Mouse (Mus musculus) neural tube, embryonic 11.5 days (tissue): ENCODE measurements around the gene Kcnh2. TPM values are rescaled to one million over a fixed set of nuclear protein-coding genes. Genes with fewer than 3 reads are reported as not detected.

ENCODE experiments used
- ATAC-seq: fragments of 200-750 bp; cut with Nextera tagmentation; 2 replicates; pipeline ENCODE4 v1.8.0; 2017; ENCODE audit warnings: moderate number of reproducible peaks, mild to moderate bottlenecking, moderate TSS enrichment, moderate library complexity; ENCODE audit not compliant: insufficient read depth, low FRiP score, low TSS enrichment
- DNase-seq: peaks from one replicate; pipeline ENCODE4 v3.0.0-alpha.2; 2015; ENCODE audit warnings: low spot score
- H3K27ac ChIP-seq: fragments of 300-500 bp; sonication (generic); 2 replicates; pipeline ENCODE4 v1.5.1; 2014; ENCODE audit warnings: low read depth, mild to moderate bottlenecking, low read length
- H3K27me3 ChIP-seq: fragments of 300-500 bp; sonication (generic); 2 replicates; pipeline ENCODE4 v1.6.1; 2014; ENCODE audit warnings: mild to moderate bottlenecking, low read length, mixed read lengths; ENCODE audit not compliant: control insufficient read depth, insufficient read depth
- H3K36me3 ChIP-seq: fragments of 300-500 bp; sonication (generic); 2 replicates; pipeline ENCODE4 v1.6.1; 2014; ENCODE audit warnings: mild to moderate bottlenecking, low read length, moderate library complexity, mixed read lengths; ENCODE audit not compliant: control insufficient read depth, insufficient read depth
- H3K4me1 ChIP-seq: fragments of 300-500 bp; sonication (generic); 2 replicates; pipeline ENCODE4 v1.6.1; 2014; ENCODE audit warnings: low read length, mixed read lengths; ENCODE audit not compliant: control insufficient read depth, insufficient read depth
- H3K4me2 ChIP-seq: fragments of 300-500 bp; sonication (generic); 2 replicates; pipeline ENCODE4 v1.6.1; 2014; ENCODE audit warnings: low read depth, mild to moderate bottlenecking, moderate library complexity
- H3K4me3 ChIP-seq: fragments of 300-500 bp; sonication (generic); 2 replicates; pipeline ENCODE4 v1.5.1; 2014; ENCODE audit warnings: low read depth, low read length
- H3K9ac ChIP-seq: fragments of 300-500 bp; sonication (generic); 2 replicates; pipeline ENCODE4 v1.6.1; 2014; ENCODE audit warnings: mild to moderate bottlenecking, low read length
- H3K9me3 ChIP-seq: fragments of 300-500 bp; sonication (generic); 2 replicates; pipeline ENCODE4 v1.6.1; 2016; ENCODE audit warnings: low read length; ENCODE audit not compliant: control insufficient read depth
- WGBS: fragments of 180-500 bp; shearing (Covaris S2); extraction: QIAGEN DNeasy Blood & Tissue Kit; methylation state at CpG from one replicate; pipeline ENCODE4 v1.1.7; 2014; 5-methylcytosine and 5-hydroxymethylcytosine counted together
- polyA plus RNA-seq: library from polyadenylated mRNA; unstranded; fragments of >200 nt; fragmentation: Nextera tagmentation; extraction: Ambion mirVana; gene quantifications from 2 replicates; pipeline ENCODE4 v1.2.1, GENCODE M21; 2014

Gene Kcnh2
- polyA plus RNA-seq, 1 experiment from 2014 or later: 16.5 TPM

DNA sequence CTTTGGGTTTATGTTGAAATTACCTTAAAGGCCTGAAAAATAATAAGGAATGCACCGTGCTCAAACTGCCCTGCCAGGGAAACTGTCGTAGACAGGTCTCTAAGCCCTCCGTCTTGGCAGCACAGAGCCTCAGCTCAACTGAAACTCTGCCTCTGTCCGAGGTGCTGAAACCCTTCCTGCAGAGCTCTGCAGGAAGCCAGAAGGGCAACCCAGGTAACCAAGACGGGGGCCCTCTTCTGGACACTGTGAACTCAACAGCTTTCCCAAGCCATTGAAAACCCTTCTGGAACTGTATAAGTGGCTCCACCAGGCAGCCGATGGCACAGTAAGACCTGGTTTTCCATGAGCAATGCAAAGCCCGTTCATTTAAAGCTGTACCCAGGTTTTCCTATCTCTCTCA, 6.1 kb upstream of the Kcnh2 start:
- DNase-seq (peak; percentile 82), ATAC-seq (no peak)
- Histone ChIP-seq H3K4me2 (no peak overlapping the region), H3K36me3 (no peaks in the 10 kb centered on the region), H3K4me3 (no peak overlapping the region), H3K27me3 (peaks cover 2% of the 10 kb centered on the region; the same call in 1 of the 2 replicates), H3K27ac (no peak overlapping the region), H3K9me3 (no peaks in the 10 kb centered on the region), H3K4me1 (peaks cover 12% of the 10 kb centered on the region), H3K9ac (no peak overlapping the region)
- 15% methylated on average over 7 of the region's 7 CpGs for WGBS

DNA sequence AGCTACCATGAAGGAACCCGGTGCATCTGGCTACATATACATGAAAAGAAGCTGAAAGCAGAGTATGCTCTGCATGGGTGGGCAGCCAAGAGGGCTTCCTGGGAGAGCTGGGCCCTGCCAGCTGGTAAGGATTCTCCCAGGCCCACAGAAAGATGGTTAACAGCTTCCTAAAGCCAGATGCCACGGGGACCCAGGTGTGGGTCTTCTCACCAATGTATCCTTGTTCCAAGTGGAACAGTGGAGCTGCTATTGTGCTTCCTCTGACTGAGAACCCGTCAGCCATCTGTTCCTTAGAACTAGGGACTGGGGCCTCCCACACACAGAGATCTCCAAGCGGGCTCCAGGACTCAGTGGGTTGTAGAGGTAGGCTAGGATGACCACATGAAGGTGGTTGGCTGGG, 5.4 kb upstream of the Kcnh2 start:
- ATAC-seq (no peak), DNase-seq (no peak)
- Histone ChIP-seq H3K4me3 (no peak overlapping the region), H3K4me1 (peaks cover 19% of the 10 kb centered on the region), H3K4me2 (no peak overlapping the region), H3K27ac (no peak overlapping the region), H3K36me3 (no peaks in the 10 kb centered on the region), H3K27me3 (peaks cover 2% of the 10 kb centered on the region; the same call in 1 of the 2 replicates), H3K9ac (no peak overlapping the region), H3K9me3 (no peaks in the 10 kb centered on the region)
- 66% methylated on average over 4 of the region's 4 CpGs for WGBS

DNA sequence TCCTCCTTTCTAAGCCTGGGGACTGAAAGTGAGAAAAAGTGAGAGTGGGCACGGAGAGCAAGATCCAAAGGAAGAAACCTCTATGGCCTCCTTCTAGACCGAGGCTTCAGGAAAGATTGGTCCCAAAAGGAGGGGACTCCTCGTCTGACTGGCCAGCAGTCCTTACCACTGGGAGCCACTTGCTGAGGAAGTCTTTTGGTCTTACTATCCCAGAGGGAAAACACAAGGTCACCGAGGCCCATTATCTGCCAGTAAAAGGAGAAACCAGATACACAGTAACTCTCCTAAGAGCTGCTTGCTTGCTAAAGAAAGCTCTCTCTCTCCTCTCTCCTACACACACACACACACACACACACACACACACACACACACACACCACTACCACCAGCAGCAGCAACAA, 1.9 kb upstream of the Kcnh2 start:
- H3K9me3 ChIP-seq: no peaks in the 10 kb centered on the region
- H3K27ac ChIP-seq: peak overlapping the region; percentile 98
- H3K27me3 ChIP-seq: peaks cover 12% of the 10 kb centered on the region
- H3K4me3 ChIP-seq: no peak overlapping the region
- peaks cover 38% of the 10 kb centered on the region for H3K4me1 ChIP-seq
- DNase-seq: no peak
- no peaks in the 10 kb centered on the region for H3K36me3 ChIP-seq
- 41% methylated on average over 4 of the region's 4 CpGs for WGBS
- 0 out of 2 replicates have a peak overlapping the region, but pooled peaks have one; percentile 9 for H3K4me2 ChIP-seq
- ATAC-seq: no peak
- H3K9ac ChIP-seq: no peak overlapping the region; the same call in 1 of the 2 replicates

DNA sequence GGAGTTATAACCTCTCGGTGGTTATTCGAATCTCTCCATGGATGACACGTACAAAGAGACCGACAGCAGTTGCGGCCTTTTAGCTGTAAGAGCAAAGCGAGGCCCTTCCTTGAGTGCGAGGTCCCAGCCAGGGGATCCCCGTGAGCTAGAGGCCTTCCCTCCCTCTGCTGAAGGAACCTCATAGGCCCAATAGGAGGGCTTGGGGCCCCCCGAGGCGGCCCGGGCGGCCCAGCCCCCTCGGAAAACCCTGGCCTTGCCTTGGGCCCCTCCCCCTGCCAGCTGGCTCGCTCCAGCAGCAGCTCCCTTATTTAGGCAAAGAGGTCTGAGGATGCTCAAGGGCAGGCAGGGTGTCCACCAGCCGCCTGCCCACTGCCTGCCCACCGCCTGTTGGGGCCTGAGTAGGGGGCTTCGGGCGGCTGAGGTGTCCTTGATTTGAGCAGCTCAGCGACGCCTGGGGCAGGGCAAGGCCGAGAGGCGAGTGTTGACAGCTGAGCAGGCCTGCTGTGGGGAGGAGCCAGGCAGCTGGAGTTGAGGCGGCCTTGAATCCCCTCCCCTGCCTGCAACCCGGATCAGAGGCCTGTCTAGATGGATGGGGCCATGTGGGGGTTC, 951 bp upstream of the Kcnh2 start:
- ATAC-seq (peak; percentile 40), DNase-seq (peak; percentile 78)
- Histone ChIP-seq H3K4me3 (peak overlapping the region; percentile 72), H3K27me3 (peaks cover 12% of the 10 kb centered on the region), H3K9me3 (no peaks in the 10 kb centered on the region), H3K9ac (peak overlapping the region; percentile 81), H3K4me2 (peak overlapping the region; percentile 92), H3K27ac (peak overlapping the region; percentile 98), H3K4me1 (peaks cover 46% of the 10 kb centered on the region), H3K36me3 (no peaks in the 10 kb centered on the region)
- 0% methylated on average over 24 of the region's 24 CpGs for WGBS

DNA sequence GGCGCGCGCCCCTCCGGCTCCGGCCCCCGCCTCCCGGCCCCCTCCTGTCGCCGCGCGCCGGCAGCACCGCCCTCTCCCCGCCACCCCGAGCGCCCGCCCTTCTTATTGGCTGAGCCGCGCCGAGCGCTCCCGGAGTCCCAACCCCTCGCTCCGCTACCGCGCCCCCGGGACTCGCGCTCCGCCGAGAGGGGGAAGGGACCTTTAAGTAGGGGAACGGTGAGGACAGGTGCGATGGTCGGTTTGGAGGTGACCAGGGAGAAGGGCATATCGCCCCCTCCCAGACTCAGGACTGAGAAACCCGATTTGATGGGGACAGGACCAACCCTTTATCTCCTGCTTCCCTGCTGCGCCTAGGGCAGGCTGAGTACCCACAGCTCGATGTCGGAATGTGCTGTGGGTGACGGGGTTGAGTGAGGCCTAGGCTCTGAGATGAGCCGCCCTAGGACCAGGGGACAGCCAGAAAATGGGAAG, 332 bp upstream of the Kcnh2 start:
- peak; percentile 92 for DNase-seq
- peak; percentile 78 for ATAC-seq
- WGBS: 0% methylated on average over 20 of the region's 41 CpGs
- H3K4me1 ChIP-seq: peaks cover 47% of the 10 kb centered on the region
- peaks cover 12% of the 10 kb centered on the region for H3K27me3 ChIP-seq
- no peaks in the 10 kb centered on the region for H3K36me3 ChIP-seq
- peak overlapping the region; percentile 81 for H3K9ac ChIP-seq
- peak overlapping the region; percentile 98 for H3K27ac ChIP-seq
- peak overlapping the region; percentile 92 for H3K4me2 ChIP-seq
- H3K9me3 ChIP-seq: no peaks in the 10 kb centered on the region
- H3K4me3 ChIP-seq: peak overlapping the region; percentile 72

DNA sequence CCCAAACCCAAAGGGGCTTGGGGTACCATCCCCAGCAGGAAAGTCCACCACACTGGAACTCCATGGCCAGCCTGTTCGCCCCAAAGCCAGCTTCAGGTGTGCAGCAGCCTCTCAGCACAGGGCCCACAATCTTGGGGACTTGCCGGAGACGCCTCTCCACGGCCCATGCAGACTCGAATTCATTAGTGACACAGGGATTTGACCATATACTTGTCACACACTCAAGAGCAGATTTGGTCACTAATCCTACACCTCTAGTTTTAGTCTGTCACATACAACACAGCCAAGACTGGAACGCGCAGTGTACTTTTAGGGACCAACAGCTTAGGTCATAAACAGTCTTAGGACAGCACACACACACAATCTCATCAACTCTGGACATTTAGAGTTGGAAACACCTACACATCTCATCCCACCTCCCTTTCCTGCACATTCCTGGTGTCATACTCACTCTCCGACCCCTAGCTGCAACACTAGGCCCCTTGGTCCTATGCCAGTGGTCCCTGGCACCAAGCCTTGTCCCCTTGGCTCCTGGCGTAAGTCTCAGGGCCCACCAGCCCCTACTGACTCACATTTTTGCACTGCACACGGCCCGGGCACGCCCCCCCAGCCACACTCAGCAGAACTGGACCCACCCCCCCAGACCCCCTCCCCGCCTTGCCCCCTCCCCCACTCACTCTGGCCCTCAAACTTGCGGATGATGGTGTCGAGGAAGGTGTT, 713 bp downstream of the Kcnh2 start:
- peaks cover 47% of the 10 kb centered on the region for H3K4me1 ChIP-seq
- ATAC-seq (no peak), DNase-seq (no peak)
- peak overlapping the region; percentile 92 for H3K4me2 ChIP-seq
- H3K36me3 ChIP-seq: no peaks in the 10 kb centered on the region
- 41% methylated on average over 13 of the region's 15 CpGs for WGBS
- peaks cover 12% of the 10 kb centered on the region for H3K27me3 ChIP-seq
- H3K27ac ChIP-seq: peak overlapping the region; percentile 73; the same call in 1 of the 2 replicates
- peak overlapping the region; percentile 81 for H3K9ac ChIP-seq
- H3K9me3 ChIP-seq: no peaks in the 10 kb centered on the region
- H3K4me3 ChIP-seq: peak overlapping the region; percentile 72

DNA sequence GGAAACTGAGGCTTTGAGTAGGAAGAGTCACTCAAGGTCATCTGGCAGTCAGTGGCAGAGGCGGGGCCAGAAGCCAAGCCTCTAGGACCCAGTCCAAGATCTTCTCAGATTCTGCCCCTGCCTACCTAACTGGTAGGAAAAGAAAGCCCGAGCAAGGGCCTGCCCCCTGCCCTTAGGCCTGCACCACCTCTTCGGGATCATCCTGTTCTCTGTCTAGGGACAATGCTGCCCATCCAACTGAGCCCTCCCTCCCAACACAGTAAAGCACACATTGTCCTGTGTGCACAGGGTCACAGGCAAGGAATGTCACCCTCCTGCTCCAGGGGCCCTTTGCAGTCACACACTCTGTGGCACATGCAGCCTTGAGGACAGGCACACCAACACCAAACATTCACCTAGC, 1.3 kb downstream of the Kcnh2 start:
- peak overlapping the region; percentile 72 for H3K4me3 ChIP-seq
- no peaks in the 10 kb centered on the region for H3K36me3 ChIP-seq
- no peak for ATAC-seq
- H3K9me3 ChIP-seq: no peaks in the 10 kb centered on the region
- peaks cover 12% of the 10 kb centered on the region for H3K27me3 ChIP-seq
- 59% methylated on average over 3 of the region's 3 CpGs for WGBS
- H3K4me2 ChIP-seq: peak overlapping the region; percentile 92
- no peak for DNase-seq
- H3K4me1 ChIP-seq: peaks cover 54% of the 10 kb centered on the region
- no peak overlapping the region for H3K9ac ChIP-seq
- no peak overlapping the region for H3K27ac ChIP-seq

DNA sequence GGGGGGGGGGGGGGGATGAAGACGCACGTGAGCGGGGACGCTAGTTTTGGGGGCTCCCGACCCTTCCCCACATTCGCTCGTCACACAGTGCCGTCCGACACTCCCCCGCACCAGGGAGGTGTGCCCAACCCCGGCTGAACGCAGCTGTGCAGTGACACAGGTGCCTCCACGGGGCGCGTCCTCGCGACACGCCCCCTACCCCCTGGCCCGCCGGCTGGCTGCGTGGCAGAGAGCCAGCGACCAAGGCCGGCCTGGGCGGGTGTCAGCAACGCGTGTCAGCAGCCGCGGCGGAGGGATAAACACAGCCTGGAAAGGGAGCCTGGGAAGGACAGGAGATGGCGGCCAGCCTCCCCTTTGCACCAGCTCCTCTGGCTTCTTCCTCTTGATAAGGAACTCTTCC, 2.9 kb downstream of the Kcnh2 start:
- H3K9ac ChIP-seq: peak overlapping the region; percentile 44
- H3K4me1 ChIP-seq: peaks cover 66% of the 10 kb centered on the region
- peak overlapping the region; percentile 43 for H3K4me3 ChIP-seq
- DNase-seq (peak; percentile 27), ATAC-seq (no peak)
- H3K27me3 ChIP-seq: peaks cover 12% of the 10 kb centered on the region
- 2% methylated on average over 21 of the region's 30 CpGs for WGBS
- no peaks in the 10 kb centered on the region for H3K36me3 ChIP-seq
- peak overlapping the region; percentile 94 for H3K4me2 ChIP-seq
- H3K9me3 ChIP-seq: no peaks in the 10 kb centered on the region
- H3K27ac ChIP-seq: 0 out of 2 replicates have a peak overlapping the region, but pooled peaks have one; percentile 20
